Mouse (Mus musculus): ENCODE results near the gene Ncoa7. TPM values are rescaled to one million over a fixed set of nuclear protein-coding genes. Genes with fewer than 3 reads are reported as not detected.
"Not testable (repeated sequence)": the region's sequence is repeated elsewhere in the genome, so short reads cannot be mapped to it uniquely, and the experiment has no call there.

Gene Ncoa7
- polyA plus RNA-seq, 1 experiment from 2014 or later = 14.4 TPM

DNA sequence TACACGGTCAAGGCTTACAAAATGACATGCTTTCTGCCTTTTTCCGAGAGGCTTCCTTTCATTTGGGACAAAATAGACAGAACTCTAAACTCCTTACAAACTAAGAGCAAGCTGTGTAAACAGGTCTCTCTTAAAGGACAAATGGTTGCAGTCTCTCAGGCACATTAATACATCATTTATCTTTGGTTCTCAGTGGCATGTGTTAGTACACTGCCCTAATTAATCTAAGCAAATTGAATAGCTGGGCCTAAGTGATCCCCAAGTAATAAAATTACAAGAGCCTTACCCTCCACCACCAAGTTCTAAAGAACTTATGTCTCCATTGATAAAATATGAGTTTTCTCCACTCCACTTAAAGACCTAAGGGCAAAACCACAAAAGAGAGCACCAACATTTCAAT lies 155.4 kb downstream of the Ncoa7 start:
- Histone ChIP-seq H3K27me3 (ENCODE audit: control insufficient read depth, insufficient read depth, low read length) (no peaks in the 10 kb centered on the region), H3K9ac (replicated peaks; ENCODE audit: low read depth, low read length) (no peak overlapping the region), H3K4me2 (replicated peaks; ENCODE audit: low read depth, low read length) (no peak overlapping the region), H3K4me1 (ENCODE audit: control insufficient read depth, insufficient read depth, low read length) (no peaks in the 10 kb centered on the region), H3K27ac (ENCODE audit: low read length) (no peak overlapping the region), H3K9me3 (ENCODE audit: control insufficient read depth, low read depth, low read length) (no peaks in the 10 kb centered on the region), H3K4me3 (ENCODE audit: low read depth, low read length) (no peak overlapping the region), H3K36me3 (ENCODE audit: control insufficient read depth, insufficient read depth, low read length) (0 out of 2 replicates have a peak, but pooled peaks cover 4% of the 10 kb centered on the region)
- ATAC-seq (ENCODE audit: insufficient number of reproducible peaks, insufficient read depth, low FRiP score, low read depth) = no peak
- WGBS = 15% methylated on average over 2 of the region's 2 CpGs

DNA sequence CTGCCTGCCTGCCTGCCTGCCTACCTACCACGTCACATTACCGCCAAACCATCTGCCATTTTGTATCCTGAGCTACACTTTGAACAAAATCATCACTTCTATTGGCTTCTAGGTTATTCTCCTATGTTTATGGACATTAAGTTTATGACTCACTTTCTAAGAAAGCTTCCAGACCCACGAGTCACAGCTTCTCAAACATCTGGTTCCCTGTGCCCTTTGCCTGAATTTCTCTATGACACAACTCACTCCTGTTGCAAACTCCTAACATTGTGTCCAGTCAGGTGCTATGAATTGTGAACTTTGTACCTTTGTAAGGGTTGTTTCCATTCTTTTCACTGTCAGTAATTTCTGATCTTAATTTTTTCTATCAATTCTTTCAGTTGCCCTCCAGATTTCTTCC lies 164.9 kb downstream of the Ncoa7 start:
- Histone ChIP-seq H3K4me3 (ENCODE audit: low read depth, low read length) (no peak overlapping the region), H3K36me3 (ENCODE audit: control insufficient read depth, insufficient read depth, low read length) (no peaks in the 10 kb centered on the region), H3K4me1 (ENCODE audit: control insufficient read depth, insufficient read depth, low read length) (no peaks in the 10 kb centered on the region), H3K4me2 (replicated peaks; ENCODE audit: low read depth, low read length) (no peak overlapping the region), H3K9me3 (ENCODE audit: control insufficient read depth, low read depth, low read length) (no peaks in the 10 kb centered on the region), H3K9ac (replicated peaks; ENCODE audit: low read depth, low read length) (no peak overlapping the region), H3K27ac (ENCODE audit: low read length) (no peak overlapping the region), H3K27me3 (ENCODE audit: control insufficient read depth, insufficient read depth, low read length) (no peaks in the 10 kb centered on the region)
- 70% methylated on average over 3 of the region's 3 CpGs for WGBS
- no peak for ATAC-seq (ENCODE audit: insufficient number of reproducible peaks, insufficient read depth, low FRiP score, low read depth)

DNA sequence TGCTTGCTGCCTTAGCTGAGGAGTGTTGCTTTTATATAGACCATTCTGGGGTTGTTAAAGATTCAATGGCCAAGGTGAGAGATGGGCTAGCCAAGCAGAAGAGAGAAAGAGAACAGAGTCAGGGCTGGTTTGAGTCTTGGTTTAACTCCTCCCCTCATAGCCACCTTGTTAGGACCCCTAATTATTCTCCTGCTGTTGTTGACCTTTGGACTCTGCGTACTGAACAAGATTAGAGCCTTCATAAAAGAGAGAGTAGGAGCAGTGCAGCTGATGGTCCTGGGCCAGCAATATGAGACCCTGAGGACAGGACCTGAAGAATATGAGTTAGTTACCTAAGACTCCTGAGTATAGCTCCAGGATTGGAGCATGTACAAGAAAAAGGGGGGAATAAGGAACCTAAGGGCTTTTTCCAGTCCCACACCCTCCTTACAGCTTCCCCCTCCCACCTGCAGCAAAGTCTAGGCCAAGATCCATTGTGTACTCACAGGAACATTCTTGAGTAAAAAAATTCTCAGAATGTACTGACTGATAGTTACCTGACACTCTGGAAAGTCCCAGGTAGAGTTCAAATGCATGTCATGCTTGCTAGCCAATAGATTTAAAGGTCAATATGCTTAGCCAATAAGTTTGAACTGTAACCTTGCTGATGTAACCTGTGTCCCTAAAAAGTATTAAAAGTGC lies 166.5 kb downstream of the Ncoa7 start:
- H3K4me3 ChIP-seq (ENCODE audit: low read depth, low read length); H3K4me2 ChIP-seq (replicated peaks; ENCODE audit: low read depth, low read length); H3K9ac ChIP-seq (replicated peaks; ENCODE audit: low read depth, low read length); H3K9me3 ChIP-seq (ENCODE audit: control insufficient read depth, low read depth, low read length); H3K27ac ChIP-seq (ENCODE audit: low read length); H3K4me1 ChIP-seq (ENCODE audit: control insufficient read depth, insufficient read depth, low read length); ATAC-seq (ENCODE audit: insufficient number of reproducible peaks, insufficient read depth, low FRiP score, low read depth); H3K36me3 ChIP-seq (ENCODE audit: control insufficient read depth, insufficient read depth, low read length); H3K27me3 ChIP-seq (ENCODE audit: control insufficient read depth, insufficient read depth, low read length): not testable (repeated sequence)
- 63% methylated on average over 1 of the region's 1 CpGs for WGBS

DNA sequence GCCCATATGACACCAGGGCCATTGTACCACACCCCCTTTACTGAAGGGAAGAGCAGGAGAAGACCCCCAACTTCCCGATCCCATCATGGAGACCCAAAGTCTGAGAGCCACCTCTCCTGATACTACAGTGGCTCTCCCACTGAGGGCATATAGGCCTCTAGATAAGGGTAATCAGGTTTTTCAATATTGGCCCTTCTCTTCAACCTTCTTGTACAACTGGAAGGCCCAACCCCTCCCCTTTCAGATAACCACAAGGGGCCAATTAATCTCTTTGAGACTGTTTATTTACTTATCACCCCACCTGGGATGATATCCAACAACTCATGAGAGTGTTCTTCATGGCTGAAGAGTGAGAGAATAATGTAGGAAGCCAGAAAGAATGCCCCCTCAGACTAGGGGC lies 170.4 kb downstream of the Ncoa7 start:
- no peak overlapping the region for H3K27ac ChIP-seq (ENCODE audit: low read length)
- H3K27me3 ChIP-seq (ENCODE audit: control insufficient read depth, insufficient read depth, low read length) = no peaks in the 10 kb centered on the region
- H3K9ac ChIP-seq (replicated peaks; ENCODE audit: low read depth, low read length) = no peak overlapping the region
- no peaks in the 10 kb centered on the region for H3K9me3 ChIP-seq (ENCODE audit: control insufficient read depth, low read depth, low read length)
- H3K4me3 ChIP-seq (ENCODE audit: low read depth, low read length) = no peak overlapping the region
- no peak overlapping the region for H3K4me2 ChIP-seq (replicated peaks; ENCODE audit: low read depth, low read length)
- ATAC-seq (ENCODE audit: insufficient number of reproducible peaks, insufficient read depth, low FRiP score, low read depth) = no peak
- no peaks in the 10 kb centered on the region for H3K36me3 ChIP-seq (ENCODE audit: control insufficient read depth, insufficient read depth, low read length)
- no peaks in the 10 kb centered on the region for H3K4me1 ChIP-seq (ENCODE audit: control insufficient read depth, insufficient read depth, low read length)
- 94% methylated on average over 1 of the region's 1 CpGs for WGBS

DNA sequence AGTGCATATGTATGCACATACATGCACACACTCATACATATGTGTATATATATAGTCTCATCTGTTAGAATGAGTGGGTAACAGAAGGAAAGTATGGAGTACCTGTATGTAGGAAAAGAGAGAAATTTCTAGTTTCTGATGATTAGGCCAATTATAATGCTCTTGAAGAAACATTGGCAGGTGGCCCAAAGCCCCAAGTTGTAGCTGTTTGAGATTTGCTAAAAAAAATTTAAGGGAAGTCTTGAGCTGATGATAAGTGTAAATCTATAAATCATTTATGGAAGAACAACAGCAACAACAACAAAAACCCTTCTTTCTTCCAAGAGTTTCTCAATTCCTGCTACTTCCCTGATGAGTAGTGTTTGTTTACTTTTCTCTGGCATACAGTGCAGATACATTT lies 173.1 kb downstream of the Ncoa7 start:
- Histone ChIP-seq H3K4me2 (replicated peaks; ENCODE audit: low read depth, low read length) (no peak overlapping the region), H3K27ac (ENCODE audit: low read length) (no peak overlapping the region), H3K4me1 (ENCODE audit: control insufficient read depth, insufficient read depth, low read length) (no peaks in the 10 kb centered on the region), H3K4me3 (ENCODE audit: low read depth, low read length) (no peak overlapping the region), H3K36me3 (ENCODE audit: control insufficient read depth, insufficient read depth, low read length) (no peaks in the 10 kb centered on the region), H3K9me3 (ENCODE audit: control insufficient read depth, low read depth, low read length) (no peaks in the 10 kb centered on the region), H3K9ac (replicated peaks; ENCODE audit: low read depth, low read length) (no peak overlapping the region), H3K27me3 (ENCODE audit: control insufficient read depth, insufficient read depth, low read length) (no peaks in the 10 kb centered on the region)
- ATAC-seq (ENCODE audit: insufficient number of reproducible peaks, insufficient read depth, low FRiP score, low read depth) = no peak

DNA sequence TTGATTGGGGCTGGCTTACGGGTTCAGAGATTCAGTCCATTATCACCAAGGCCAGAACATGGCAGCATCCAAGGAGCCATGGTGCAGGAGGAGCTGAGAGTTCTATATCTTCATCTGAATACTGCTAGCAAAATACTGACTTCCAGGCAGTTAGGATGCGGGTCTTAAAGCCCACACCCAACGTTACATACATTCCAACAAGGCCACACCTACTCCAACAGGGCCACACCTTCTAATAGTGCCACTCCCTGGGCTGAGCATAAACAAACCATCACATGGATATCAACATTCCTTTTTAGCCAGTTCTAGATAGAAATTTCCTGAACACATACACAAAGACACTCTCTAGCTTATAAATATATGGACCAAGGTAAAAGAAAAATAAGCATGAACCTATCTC lies 173.6 kb downstream of the Ncoa7 start, which contains the start of gene Hint3:
Gene Hint3, minus strand, starts transcription at position 120 of the 400 bp plus-strand sequence.
- Histone ChIP-seq H3K9ac (replicated peaks; ENCODE audit: low read depth, low read length) (no peak within 1 kb of the TSS), H3K4me1 (ENCODE audit: control insufficient read depth, insufficient read depth, low read length) (no peaks in the 10 kb centered on the region), H3K9me3 (ENCODE audit: control insufficient read depth, low read depth, low read length) (no peaks in the 10 kb centered on the region), H3K4me2 (replicated peaks; ENCODE audit: low read depth, low read length) (no peak within 1 kb of the TSS), H3K27ac (ENCODE audit: low read length) (no peak within 1 kb of the TSS), H3K27me3 (ENCODE audit: control insufficient read depth, insufficient read depth, low read length) (no peaks in the 10 kb centered on the region), H3K36me3 (ENCODE audit: control insufficient read depth, insufficient read depth, low read length) (no peaks in the 10 kb centered on the region), H3K4me3 (ENCODE audit: low read depth, low read length) (no peak within 1 kb of the TSS)
- WGBS = 75% methylated on average over 3 of the region's 3 CpGs
- no peak for ATAC-seq (ENCODE audit: insufficient number of reproducible peaks, insufficient read depth, low FRiP score, low read depth)

DNA sequence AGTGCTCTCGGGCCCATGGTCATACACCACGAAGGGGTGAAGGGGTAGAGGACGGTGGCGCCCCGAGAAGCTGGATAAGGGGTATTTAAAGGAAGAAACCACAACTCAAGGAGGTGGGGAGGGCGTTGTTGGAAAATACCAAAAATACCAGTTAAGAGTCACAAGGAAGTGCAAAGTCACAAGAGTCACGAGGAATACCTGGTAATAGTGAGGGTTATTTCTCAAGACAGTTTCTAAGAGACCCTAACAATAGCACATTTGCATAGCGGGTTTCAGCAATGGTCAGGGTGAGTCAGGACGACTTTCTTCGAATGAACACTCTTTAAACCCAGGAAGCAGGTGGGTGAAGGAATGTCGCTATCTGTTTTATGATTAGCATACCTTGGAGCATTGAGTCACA lies 174.7 kb downstream of the Ncoa7 start:
- H3K4me3 ChIP-seq (ENCODE audit: low read depth, low read length); H3K4me2 ChIP-seq (replicated peaks; ENCODE audit: low read depth, low read length); H3K27me3 ChIP-seq (ENCODE audit: control insufficient read depth, insufficient read depth, low read length); ATAC-seq (ENCODE audit: insufficient number of reproducible peaks, insufficient read depth, low FRiP score, low read depth); H3K27ac ChIP-seq (ENCODE audit: low read length); H3K9ac ChIP-seq (replicated peaks; ENCODE audit: low read depth, low read length); H3K4me1 ChIP-seq (ENCODE audit: control insufficient read depth, insufficient read depth, low read length); H3K9me3 ChIP-seq (ENCODE audit: control insufficient read depth, low read depth, low read length); H3K36me3 ChIP-seq (ENCODE audit: control insufficient read depth, insufficient read depth, low read length): not testable (repeated sequence)
- WGBS = 88% methylated on average over 11 of the region's 11 CpGs

DNA sequence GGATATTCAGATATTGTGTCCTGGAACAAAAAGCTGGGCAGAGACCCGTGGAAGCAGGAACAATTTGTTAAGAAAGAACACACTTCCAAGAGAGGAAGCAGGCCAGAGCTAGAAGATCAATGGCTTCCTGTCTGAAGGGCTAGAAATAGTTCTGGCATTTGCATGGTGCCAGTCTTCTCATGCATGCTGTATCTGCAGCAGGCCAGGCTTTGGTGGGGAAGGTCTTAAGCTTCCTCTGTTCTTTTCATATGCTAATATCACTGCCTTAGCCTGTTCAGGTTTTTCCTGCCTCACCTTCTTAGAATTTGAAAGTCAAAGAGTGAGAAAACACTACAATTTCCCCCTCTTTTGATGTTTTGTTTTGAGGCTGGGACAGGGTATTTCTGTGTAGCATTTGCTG lies 175.6 kb downstream of the Ncoa7 start:
- WGBS = 45% methylated on average over 1 of the region's 1 CpGs
- Histone ChIP-seq H3K9me3 (ENCODE audit: control insufficient read depth, low read depth, low read length) (no peaks in the 10 kb centered on the region), H3K4me1 (ENCODE audit: control insufficient read depth, insufficient read depth, low read length) (no peaks in the 10 kb centered on the region), H3K4me2 (replicated peaks; ENCODE audit: low read depth, low read length) (no peak overlapping the region), H3K27me3 (ENCODE audit: control insufficient read depth, insufficient read depth, low read length) (no peaks in the 10 kb centered on the region), H3K36me3 (ENCODE audit: control insufficient read depth, insufficient read depth, low read length) (no peaks in the 10 kb centered on the region), H3K4me3 (ENCODE audit: low read depth, low read length) (no peak overlapping the region), H3K27ac (ENCODE audit: low read length) (no peak overlapping the region), H3K9ac (replicated peaks; ENCODE audit: low read depth, low read length) (no peak overlapping the region)
- no peak for ATAC-seq (ENCODE audit: insufficient number of reproducible peaks, insufficient read depth, low FRiP score, low read depth)

All from stomach, embryonic 14.5 days (tissue).